Mouse (Mus musculus) small intestine, adult 2 months (tissue): ENCODE results near the gene Gm10974.

ENCODE experiments used
- CTCF ChIP-seq: fragments of 200-500 bp; IDR thresholded peaks from 2 replicates; pipeline ENCODE4 v1.5.1; 2012; ENCODE audit warnings: low read depth, mild to moderate bottlenecking, control low read depth, inconsistent platforms, low read length, moderate library complexity, mixed read lengths; ENCODE audit not compliant: insufficient replicate concordance, insufficient read length; ENCODE audit errors: extremely low read depth
- POLR2A ChIP-seq: fragments of 200-500 bp; IDR thresholded peaks from 2 replicates; pipeline ENCODE4 v1.6.1; 2012; ENCODE audit warnings: low read depth, mild to moderate bottlenecking, control low read depth, inconsistent platforms, low read length, moderate library complexity

DNA sequence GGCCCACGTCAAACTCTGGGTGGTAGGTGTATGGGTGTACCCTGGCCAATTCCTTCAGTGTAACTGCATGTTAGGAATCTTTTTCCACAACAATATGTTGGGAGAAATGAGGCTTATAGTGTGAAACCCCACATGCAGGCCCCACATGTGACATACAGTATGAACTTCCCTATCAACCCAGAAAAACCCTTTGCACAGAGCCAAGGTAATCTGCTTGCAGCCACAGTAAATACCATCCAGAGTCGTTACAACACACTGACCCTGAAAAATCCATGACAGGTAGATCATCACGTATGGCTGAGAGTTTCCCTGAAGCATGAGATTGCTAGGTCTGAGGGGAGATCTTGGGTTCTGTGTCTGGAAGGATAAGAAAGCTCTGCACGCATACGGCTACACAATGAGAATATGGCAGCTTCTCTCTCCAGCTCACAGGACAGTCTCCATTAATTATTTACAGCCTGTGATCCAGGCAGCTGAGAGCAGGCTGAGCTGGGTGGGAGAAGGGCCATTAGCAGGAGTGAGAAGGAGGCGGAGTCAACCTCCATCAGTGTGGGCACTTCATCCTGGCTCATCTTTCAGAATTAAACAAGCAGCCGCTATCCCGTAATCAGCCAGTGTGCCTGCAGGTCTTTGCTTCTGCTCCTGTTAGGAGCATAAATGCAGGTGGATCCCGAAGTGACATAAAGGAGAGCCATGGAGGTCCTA, 18.6 kb upstream of the Gm10974 start:
- no peak for TF ChIP-seq POLR2A
- TF ChIP-seq CTCF = no peak
